Mouse (Mus musculus) small intestine, adult 2 months (tissue): ENCODE measurements around the gene Fmo1. TPM values are rescaled to one million over a fixed set of nuclear protein-coding genes. Genes with fewer than 3 reads are reported as not detected.

Source experiments
- H3K27ac ChIP-seq: fragments of 200-500 bp; 2 replicates; pipeline ENCODE4 v1.5.1; 2012; ENCODE audit warnings: low read depth, low read length, control low read depth, inconsistent platforms; ENCODE audit not compliant: insufficient read depth
- H3K27me3 ChIP-seq: fragments of 200-500 bp; 2 replicates; pipeline ENCODE4 v1.6.1; 2012; ENCODE audit warnings: mild to moderate bottlenecking, moderate library complexity, low read length, inconsistent platforms; ENCODE audit not compliant: control insufficient read depth, insufficient read depth
- H3K36me3 ChIP-seq: fragments of 200-500 bp; 2 replicates; pipeline ENCODE4 v1.6.1; 2012; ENCODE audit warnings: mild to moderate bottlenecking, low read length, control low read depth, inconsistent platforms; ENCODE audit not compliant: control insufficient read depth, insufficient read depth
- H3K4me1 ChIP-seq: fragments of 200-500 bp; 2 replicates; pipeline ENCODE4 v1.6.1; 2012; ENCODE audit warnings: low read length, inconsistent platforms, mixed read lengths; ENCODE audit not compliant: control insufficient read depth, insufficient read depth, insufficient read length
- H3K4me3 ChIP-seq: fragments of 200-500 bp; 2 replicates; pipeline ENCODE4 v1.5.1; 2012; ENCODE audit warnings: low read depth, mild to moderate bottlenecking, control low read depth, inconsistent platforms, low read length, moderate library complexity
- CTCF ChIP-seq: fragments of 200-500 bp; IDR thresholded peaks from 2 replicates; pipeline ENCODE4 v1.5.1; 2012; ENCODE audit warnings: low read depth, mild to moderate bottlenecking, control low read depth, inconsistent platforms, low read length, moderate library complexity, mixed read lengths; ENCODE audit not compliant: insufficient replicate concordance, insufficient read length; ENCODE audit errors: extremely low read depth
- POLR2A ChIP-seq: fragments of 200-500 bp; IDR thresholded peaks from 2 replicates; pipeline ENCODE4 v1.6.1; 2012; ENCODE audit warnings: low read depth, mild to moderate bottlenecking, control low read depth, inconsistent platforms, low read length, moderate library complexity
- WGBS: fragments of 180-500 bp; shearing (Covaris S2); methylation state at CpG from one replicate; pipeline ENCODE4 v1.1.7; 2018; 5-methylcytosine and 5-hydroxymethylcytosine counted together
- polyA plus RNA-seq: library from polyadenylated mRNA; depleted of rRNA; stranded (reverse); fragments of >200 nt; gene quantifications from 2 replicates; pipeline ENCODE4 v1.2.3, GENCODE M21; 2012

Fmo1 gene
- polyA plus RNA-seq, 1 experiment, result 1.7 TPM

DNA sequence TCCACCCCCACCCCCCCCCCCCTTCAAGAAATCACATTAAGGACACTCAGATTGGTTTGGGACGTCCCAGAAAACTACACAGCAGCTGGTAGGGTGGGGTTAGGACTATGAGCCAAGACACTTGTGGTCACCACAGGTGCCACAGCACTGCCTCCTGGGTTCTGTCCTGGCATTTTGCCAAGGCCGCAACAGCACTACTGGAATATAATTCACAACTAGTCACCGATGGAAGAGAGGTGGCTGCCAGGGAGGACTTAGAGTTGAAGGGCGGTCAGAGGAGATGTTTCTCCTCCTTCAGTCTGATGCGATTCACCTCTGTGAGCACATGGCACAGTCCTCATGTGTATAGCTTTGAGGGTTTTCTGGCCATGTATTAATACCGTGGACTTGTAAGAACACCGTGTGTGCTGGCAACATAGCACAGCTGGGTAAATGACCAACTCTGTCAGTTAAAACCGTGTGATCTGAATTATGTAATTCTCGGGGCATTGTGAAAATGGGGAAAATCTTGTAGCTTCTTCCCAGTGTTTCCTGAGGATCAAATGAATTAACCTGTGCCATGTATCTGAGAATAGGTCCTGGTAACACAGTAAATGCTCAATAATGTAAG, 6.3 kb downstream of the Fmo1 start:
- Histone ChIP-seq H3K4me1 (peaks cover 15% of the 10 kb centered on the region), H3K4me3 (no peak overlapping the region), H3K27me3 (no peaks in the 10 kb centered on the region), H3K27ac (no peak overlapping the region), H3K36me3 (no peaks in the 10 kb centered on the region)
- TF ChIP-seq POLR2A (no peak), CTCF (no peak)
- WGBS, result 22% methylated on average over 9 of the region's 9 CpGs

DNA sequence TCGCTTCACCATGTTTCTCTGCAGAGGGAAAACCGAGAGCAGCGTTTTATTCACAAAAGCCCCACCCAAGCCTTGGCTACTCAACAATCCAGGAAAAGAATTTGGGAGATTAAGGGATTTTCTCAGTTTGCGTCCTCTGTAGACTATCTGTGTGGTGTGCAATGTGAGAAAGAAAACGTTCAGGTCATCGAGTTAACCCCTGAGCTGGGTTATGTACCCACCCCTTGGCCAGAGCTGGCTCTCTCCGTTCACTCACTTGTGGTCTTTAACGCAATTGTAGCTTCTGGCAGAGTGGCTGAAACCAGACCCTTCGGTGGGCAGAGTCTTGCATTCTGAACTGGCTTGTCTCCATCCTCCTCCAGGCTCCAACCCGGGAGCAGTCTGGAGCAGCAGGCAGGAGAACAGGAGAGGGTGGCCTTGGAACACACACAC, 6.8 kb downstream of the Fmo1 start:
- H3K36me3 ChIP-seq, result no peaks in the 10 kb centered on the region
- H3K27ac ChIP-seq, result no peak overlapping the region
- peak overlapping the region; percentile 39 for H3K4me3 ChIP-seq
- no peaks in the 10 kb centered on the region for H3K27me3 ChIP-seq
- H3K4me1 ChIP-seq, result peaks cover 17% of the 10 kb centered on the region
- TF ChIP-seq CTCF (no peak), POLR2A (no peak)
- WGBS, result 34% methylated on average over 10 of the region's 10 CpGs

DNA sequence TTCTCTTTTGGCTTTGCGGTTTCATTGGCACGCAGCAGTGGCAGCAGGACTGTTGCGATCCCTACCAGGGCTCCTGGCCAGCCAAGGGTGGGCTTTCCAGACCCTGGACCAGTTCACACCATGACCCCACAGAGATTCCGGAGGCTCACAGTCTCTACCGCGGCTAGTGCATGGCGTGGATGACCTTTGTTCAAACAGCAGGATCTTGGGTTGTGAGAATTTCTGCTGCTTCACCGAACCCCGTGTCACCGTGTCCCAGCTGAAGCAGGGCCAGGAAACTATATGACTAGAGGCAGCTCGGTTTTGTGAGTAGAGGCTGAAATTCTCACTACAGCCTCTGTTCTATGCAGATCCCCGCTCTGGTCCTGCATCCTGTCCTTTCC, 7.7 kb downstream of the Fmo1 start:
- H3K27ac ChIP-seq, result no peak overlapping the region
- 13% methylated on average over 12 of the region's 12 CpGs for WGBS
- peaks cover 20% of the 10 kb centered on the region for H3K4me1 ChIP-seq
- no peaks in the 10 kb centered on the region for H3K36me3 ChIP-seq
- peak overlapping the region; percentile 57 for H3K4me3 ChIP-seq
- no peaks in the 10 kb centered on the region for H3K27me3 ChIP-seq
- TF ChIP-seq CTCF, result no peak
- no peak for TF ChIP-seq POLR2A

DNA sequence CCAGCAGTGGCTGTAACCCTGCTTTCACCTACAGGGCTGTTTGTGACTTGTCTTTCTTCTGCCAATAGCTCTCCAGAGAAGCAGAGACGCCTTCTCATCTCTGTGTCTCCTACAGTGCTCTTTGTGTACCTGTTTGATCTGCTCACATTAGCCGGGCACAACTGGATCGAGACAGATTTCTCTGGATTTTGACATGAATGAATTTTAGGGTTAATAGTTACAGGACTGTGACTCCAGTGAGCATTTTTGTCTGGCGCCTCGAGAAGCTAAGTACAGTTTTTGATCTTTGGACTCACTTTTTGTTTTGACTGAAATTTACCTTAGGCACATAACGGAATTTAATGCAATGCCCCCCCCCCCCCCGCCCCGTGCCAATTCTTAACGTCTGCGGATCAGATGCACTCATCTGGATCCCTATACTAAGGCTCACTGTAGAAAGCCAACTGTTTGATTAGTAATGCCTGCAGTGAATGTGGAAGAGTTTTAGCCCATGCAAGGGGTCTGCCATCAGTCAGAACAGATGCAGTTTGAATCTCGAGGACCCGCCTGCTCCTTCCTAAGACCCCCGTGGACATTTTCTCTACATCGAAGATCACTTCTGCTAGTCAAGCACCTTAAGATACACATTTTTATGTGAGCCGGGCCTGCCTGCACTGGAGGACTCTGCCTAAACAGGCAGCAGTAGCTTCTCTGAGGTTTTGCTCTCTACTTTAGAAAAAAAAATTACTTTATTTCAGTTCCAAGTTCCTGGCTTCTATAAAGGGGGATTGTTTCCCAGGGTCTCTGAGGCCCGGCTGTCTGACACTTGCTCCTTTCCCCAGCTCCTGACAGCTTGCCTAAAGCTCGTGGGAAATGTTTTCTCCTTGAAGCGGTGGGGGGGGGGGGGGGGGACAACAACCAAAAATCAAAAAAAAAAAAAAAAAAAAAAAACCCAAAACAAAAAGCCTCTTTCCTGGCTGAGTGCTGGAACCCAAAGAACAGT, 8.4 kb downstream of the Fmo1 start:
- no peak overlapping the region; the same call in 1 of the 2 replicates for H3K27ac ChIP-seq
- H3K36me3 ChIP-seq, result no peaks in the 10 kb centered on the region
- no peaks in the 10 kb centered on the region for H3K27me3 ChIP-seq
- 50% methylated on average over 18 of the region's 18 CpGs for WGBS
- TF ChIP-seq POLR2A (no peak), CTCF (no peak)
- H3K4me3 ChIP-seq, result peak overlapping the region; percentile 57
- peaks cover 24% of the 10 kb centered on the region for H3K4me1 ChIP-seq

DNA sequence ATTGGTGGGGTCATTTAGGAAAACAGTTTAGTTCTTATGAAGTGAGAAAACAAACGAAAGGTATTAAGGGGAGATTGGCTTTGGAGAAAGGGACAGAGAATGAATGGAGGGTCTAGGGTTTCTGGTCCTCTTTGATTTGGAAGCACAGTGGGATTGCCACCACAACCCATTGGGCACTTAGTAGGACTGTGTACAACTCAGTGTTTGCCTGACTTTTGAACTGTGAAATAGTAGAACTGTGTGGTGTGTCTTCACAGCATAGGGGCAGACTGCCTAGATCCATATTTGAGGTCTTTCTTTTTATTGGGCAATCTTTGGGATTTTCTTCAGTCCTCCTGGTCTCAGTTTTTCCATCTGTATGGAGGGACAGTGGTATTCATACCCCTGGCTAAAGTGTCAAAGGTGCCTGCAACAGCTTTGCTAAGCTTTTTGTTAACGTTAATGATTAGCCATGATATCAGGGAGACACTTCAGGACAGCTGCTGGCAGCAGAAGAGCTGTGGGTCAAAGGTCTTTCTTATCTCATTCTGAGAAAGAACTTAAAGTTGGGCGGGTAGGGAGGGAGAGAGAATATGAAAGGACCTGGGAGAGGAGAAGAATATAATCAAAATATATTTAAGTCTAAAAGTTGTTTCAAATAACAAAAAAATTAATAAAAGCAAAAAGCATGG, 12.5 kb downstream of the Fmo1 start:
- Histone ChIP-seq H3K27ac (peak overlapping the region; percentile 28; the same call in 1 of the 2 replicates), H3K27me3 (no peaks in the 10 kb centered on the region), H3K4me1 (peaks cover 13% of the 10 kb centered on the region), H3K36me3 (no peaks in the 10 kb centered on the region), H3K4me3 (no peak overlapping the region)
- TF ChIP-seq CTCF, result no peak
- TF ChIP-seq POLR2A, result no peak
- WGBS, result 33% methylated on average over 3 of the region's 3 CpGs

DNA sequence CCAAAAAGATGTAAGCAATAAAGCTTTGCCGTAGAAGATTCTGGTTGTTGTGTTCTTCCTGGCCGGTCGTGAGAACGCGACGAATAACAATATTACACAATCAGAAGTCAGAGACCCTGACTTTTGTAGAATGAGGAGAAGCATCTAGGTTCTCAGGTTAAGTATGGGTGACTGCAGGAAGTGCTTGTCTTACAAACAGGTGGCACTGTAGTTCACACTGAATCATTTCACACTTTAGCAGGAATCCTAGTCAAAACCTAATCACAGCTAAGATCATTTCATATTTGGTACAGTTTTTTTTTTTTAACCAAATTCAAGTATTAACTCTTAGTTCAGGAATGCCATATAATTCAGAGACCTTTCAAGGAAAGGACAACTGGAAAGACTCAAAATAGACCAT, 18.9 kb downstream of the Fmo1 start:
- H3K4me1 ChIP-seq, result no peaks in the 10 kb centered on the region; the same call in 1 of the 2 replicates
- no peaks in the 10 kb centered on the region for H3K27me3 ChIP-seq
- TF ChIP-seq CTCF, result no peak
- no peak for TF ChIP-seq POLR2A
- no peak overlapping the region for H3K27ac ChIP-seq
- H3K4me3 ChIP-seq, result no peak overlapping the region
- no peaks in the 10 kb centered on the region for H3K36me3 ChIP-seq
- WGBS, result 98% methylated on average over 6 of the region's 6 CpGs

DNA sequence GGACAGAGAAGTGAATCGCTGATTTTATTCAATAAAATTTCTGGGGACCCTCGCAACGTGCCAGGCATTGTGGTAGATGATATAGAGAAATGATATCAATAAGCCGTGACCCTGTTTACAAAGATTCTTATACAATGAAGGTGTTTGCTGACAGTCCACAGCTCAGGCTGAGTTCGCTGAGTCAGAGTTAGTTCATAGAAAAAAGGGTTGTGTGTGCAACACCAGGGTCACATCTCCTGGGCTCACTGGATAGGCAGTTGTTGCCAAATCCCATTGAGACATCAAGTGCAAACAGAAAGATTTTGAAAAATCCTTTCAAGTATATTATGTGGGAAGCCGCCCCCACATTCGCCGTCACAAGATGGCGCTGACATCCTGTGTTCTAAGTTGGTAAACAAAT, 26.2 kb downstream of the Fmo1 start:
- no peaks in the 10 kb centered on the region for H3K4me1 ChIP-seq
- H3K36me3 ChIP-seq, result no peaks in the 10 kb centered on the region
- WGBS, result 94% methylated on average over 9 of the region's 9 CpGs
- no peaks in the 10 kb centered on the region for H3K27me3 ChIP-seq
- H3K27ac ChIP-seq, result no peak overlapping the region
- H3K4me3 ChIP-seq, result no peak overlapping the region
- TF ChIP-seq POLR2A (no peak), CTCF (no peak)
